Mouse (Mus musculus) midbrain, embryonic 10.5 days (tissue): ENCODE measurements at regions not wholly inside any gene's neighbourhood (a gene's known extent, or its start where the extent isn't known, plus 50 kb on each side); places are given as distances from the start of the nearest gene placed in this dataset.
"Not testable (repeated sequence)": the region's sequence is repeated elsewhere in the genome, so short reads cannot be mapped to it uniquely, and the experiment has no call there.

Source experiments
- DNase-seq: peaks from one replicate; pipeline ENCODE4 v3.0.0-alpha.2; 2017; ENCODE audit warnings: low spot score
- H3K27ac ChIP-seq: fragments of 300-500 bp; sonication (generic); replicated peaks from 2 replicates; pipeline ENCODE4 v1.5.1; 2016; ENCODE audit warnings: mild to moderate bottlenecking
- H3K27me3 ChIP-seq: fragments of 300-500 bp; sonication (generic); 2 replicates; pipeline ENCODE4 v1.6.1; 2016; ENCODE audit warnings: low read depth, mild to moderate bottlenecking; ENCODE audit not compliant: poor library complexity, severe bottlenecking
- H3K36me3 ChIP-seq: fragments of 300-500 bp; sonication (generic); 2 replicates; pipeline ENCODE4 v1.6.1; 2016; ENCODE audit warnings: mild to moderate bottlenecking, moderate library complexity
- H3K4me1 ChIP-seq: fragments of 300-500 bp; sonication (generic); 2 replicates; pipeline ENCODE4 v1.6.1; 2016
- H3K4me3 ChIP-seq: fragments of 300-500 bp; sonication (generic); 2 replicates; pipeline ENCODE4 v1.5.1; 2016; ENCODE audit warnings: mild to moderate bottlenecking, moderate library complexity
- H3K9me3 ChIP-seq: fragments of 300-500 bp; sonication (generic); replicated peaks from 2 replicates; pipeline ENCODE4 v1.6.1; 2016; ENCODE audit warnings: mild to moderate bottlenecking
- WGBS: fragments of 180-500 bp; shearing (Covaris S2); methylation state at CpG from one replicate; pipeline ENCODE4 v1.1.7; 2016; 5-methylcytosine and 5-hydroxymethylcytosine counted together

GRCm38 (mm10) chr2:17946047-17946446 lies 50.7 kb downstream of the H2al2a start:
- DNase-seq: no peak
- 79% methylated on average over 12 of the region's 12 CpGs for whole genome bisulfite sequencing
- Histone ChIP-seq H3K27me3 (no peaks in the 10 kb centered on the region), H3K27ac (no peak overlapping the region), H3K9me3 (no peaks in the 10 kb centered on the region), H3K36me3 (no peaks in the 10 kb centered on the region), H3K4me1 (0 out of 2 replicates have a peak, but pooled peaks cover 3% of the 10 kb centered on the region), H3K4me3 (no peak overlapping the region)

GRCm38 (mm10) chr2:17945369-17945915 lies 51.3 kb downstream of the H2al2a start:
- no peak overlapping the region for H3K4me3 ChIP-seq

GRCm38 (mm10) chr2:17943506-17943905 lies 53.3 kb downstream of the H2al2a start:
- DNase-seq: no peak
- WGBS: 92% methylated on average over 11 of the region's 11 CpGs

More at GRCm38 (mm10) chr2:17945369-17945915, 51.3 kb downstream of the H2al2a start:
- WGBS: 86% methylated on average over 7 of the region's 7 CpGs
- Histone ChIP-seq H3K27ac (no peak overlapping the region), H3K9me3 (no peaks in the 10 kb centered on the region), H3K36me3 (no peaks in the 10 kb centered on the region), H3K27me3 (no peaks in the 10 kb centered on the region), H3K4me1 (peaks cover 5% of the 10 kb centered on the region; the same call in 1 of the 2 replicates)
- DNase-seq: no peak

GRCm38 (mm10) chr2:17942528-17943387 lies 54.0 kb downstream of the H2al2a start:
- WGBS: 77% methylated on average over 8 of the region's 8 CpGs
- H3K36me3 ChIP-seq: no peaks in the 10 kb centered on the region
- DNase-seq: no peak
- H3K4me3 ChIP-seq: no peak overlapping the region
- no peak overlapping the region for H3K27ac ChIP-seq
- no peaks in the 10 kb centered on the region for H3K27me3 ChIP-seq
- H3K4me1 ChIP-seq: peaks cover 22% of the 10 kb centered on the region
- no peaks in the 10 kb centered on the region for H3K9me3 ChIP-seq

More at GRCm38 (mm10) chr2:17943506-17943905, 53.3 kb downstream of the H2al2a start:
- Histone ChIP-seq H3K36me3 (no peaks in the 10 kb centered on the region), H3K4me1 (peaks cover 22% of the 10 kb centered on the region), H3K9me3 (no peaks in the 10 kb centered on the region), H3K27me3 (no peaks in the 10 kb centered on the region), H3K4me3 (no peak overlapping the region), H3K27ac (no peak overlapping the region)

- DNase-seq: no peak
- H3K36me3 ChIP-seq: no peaks in the 10 kb centered on the region
- no peaks in the 10 kb centered on the region for H3K27me3 ChIP-seq
- peaks cover 22% of the 10 kb centered on the region for H3K4me1 ChIP-seq
- peak overlapping the region; percentile 49; the same call in 1 of the 2 replicates for H3K27ac ChIP-seq
- H3K9me3 ChIP-seq: no peaks in the 10 kb centered on the region
- H3K4me3 ChIP-seq: no peak overlapping the region
- WGBS: 91% methylated on average over 6 of the region's 6 CpGs
Observed at GRCm38 (mm10) chr2:17941921-17942320, 54.8 kb downstream of the H2al2a start.

GRCm38 (mm10) chr2:17939857-17940848 lies 56.6 kb downstream of the H2al2a start:
- WGBS: 61% methylated on average over 15 of the region's 16 CpGs
- not testable (repeated sequence) for H3K36me3 ChIP-seq, H3K9me3 ChIP-seq, H3K27me3 ChIP-seq, DNase-seq, H3K4me3 ChIP-seq
- Histone ChIP-seq H3K4me1 (peaks cover 22% of the 10 kb centered on the region), H3K27ac (peak overlapping the region; percentile 63; the same call in 1 of the 2 replicates)

GRCm38 (mm10) chr2:17939183-17939856 lies 57.4 kb downstream of the H2al2a start:
- Histone ChIP-seq H3K36me3 (0 out of 2 replicates have a peak, but pooled peaks cover 4% of the 10 kb centered on the region), H3K27ac (no peak overlapping the region), H3K27me3 (no peaks in the 10 kb centered on the region), H3K4me3 (no peak overlapping the region), H3K4me1 (peaks cover 22% of the 10 kb centered on the region), H3K9me3 (peaks cover 9% of the 10 kb centered on the region; the same call in 1 of the 2 replicates)
- 90% methylated on average over 4 of the region's 4 CpGs for WGBS
- DNase-seq: no peak

- Histone ChIP-seq H3K9me3 (peaks cover 9% of the 10 kb centered on the region; the same call in 1 of the 2 replicates), H3K27me3 (no peaks in the 10 kb centered on the region), H3K36me3 (0 out of 2 replicates have a peak, but pooled peaks cover 4% of the 10 kb centered on the region), H3K4me1 (peaks cover 45% of the 10 kb centered on the region), H3K4me3 (no peak overlapping the region), H3K27ac (no peak overlapping the region; the same call in 1 of the 2 replicates)
- WGBS: 86% methylated on average over 4 of the region's 4 CpGs
- no peak for DNase-seq
Observed at GRCm38 (mm10) chr2:17936527-17937139, 60.1 kb downstream of the H2al2a start.

GRCm38 (mm10) chr2:17935916-17936315 lies 60.8 kb downstream of the H2al2a start:
- Histone ChIP-seq H3K27me3 (no peaks in the 10 kb centered on the region), H3K4me1 (peaks cover 51% of the 10 kb centered on the region), H3K27ac (no peak overlapping the region), H3K4me3 (no peak overlapping the region), H3K9me3 (peaks cover 9% of the 10 kb centered on the region; the same call in 1 of the 2 replicates), H3K36me3 (0 out of 2 replicates have a peak, but pooled peaks cover 4% of the 10 kb centered on the region)
- WGBS: 90% methylated on average over 12 of the region's 12 CpGs
- no peak for DNase-seq

GRCm38 (mm10) chr2:17935466-17935865 lies 61.3 kb downstream of the H2al2a start:
- WGBS: 91% methylated on average over 6 of the region's 6 CpGs
- Histone ChIP-seq H3K4me3 (no peak overlapping the region), H3K36me3 (0 out of 2 replicates have a peak, but pooled peaks cover 4% of the 10 kb centered on the region), H3K4me1 (peaks cover 50% of the 10 kb centered on the region), H3K27me3 (no peaks in the 10 kb centered on the region), H3K27ac (no peak overlapping the region), H3K9me3 (peaks cover 9% of the 10 kb centered on the region; the same call in 1 of the 2 replicates)
- DNase-seq: no peak

- Histone ChIP-seq H3K27me3 (no peaks in the 10 kb centered on the region), H3K36me3 (0 out of 2 replicates have a peak, but pooled peaks cover 5% of the 10 kb centered on the region), H3K4me3 (no peak overlapping the region), H3K9me3 (peaks cover 12% of the 10 kb centered on the region; the same call in 1 of the 2 replicates), H3K27ac (peak overlapping the region; percentile 88), H3K4me1 (peaks cover 42% of the 10 kb centered on the region)
- WGBS: 95% methylated on average over 10 of the region's 10 CpGs
- no peak for DNase-seq
Observed at GRCm38 (mm10) chr2:17934610-17935009, 62.1 kb downstream of the H2al2a start.
